Mouse (Mus musculus) limb, embryonic 14.5 days (tissue): ENCODE data around the gene Txnrd1. TPM values are rescaled to one million over a fixed set of nuclear protein-coding genes. Genes with fewer than 3 reads are reported as not detected.

Source experiments
- ATAC-seq: fragments of 200-750 bp; cut with Nextera tagmentation; 2 replicates; pipeline ENCODE4 v1.8.0; 2017; ENCODE audit warnings: low read depth, moderate number of reproducible peaks, moderate TSS enrichment; ENCODE audit not compliant: low FRiP score
- DNase-seq: peaks from one replicate; pipeline ENCODE4 v3.0.0-alpha.2; 2015; ENCODE audit warnings: low spot score
- H3K27ac ChIP-seq: fragments of 300-500 bp; sonication (generic); replicated peaks from 2 replicates; pipeline ENCODE4 v1.5.1; 2014; ENCODE audit warnings: low read depth, mild to moderate bottlenecking, low read length, moderate library complexity, mixed read lengths
- H3K27me3 ChIP-seq: fragments of 300-500 bp; sonication (generic); 2 replicates; pipeline ENCODE4 v1.6.1; 2014; ENCODE audit warnings: low read length, mixed read lengths; ENCODE audit not compliant: control insufficient read depth, insufficient read depth
- H3K36me3 ChIP-seq: fragments of 300-500 bp; sonication (generic); 2 replicates; pipeline ENCODE4 v1.6.1; 2014; ENCODE audit warnings: mild to moderate bottlenecking, low read length, moderate library complexity, mixed read lengths; ENCODE audit not compliant: control insufficient read depth, insufficient read depth
- H3K4me1 ChIP-seq: fragments of 300-500 bp; sonication (generic); 2 replicates; pipeline ENCODE4 v1.6.1; 2014; ENCODE audit warnings: antibody characterized with exemption, low read length, mixed read lengths; ENCODE audit not compliant: control insufficient read depth, insufficient read depth
- H3K4me2 ChIP-seq: fragments of 300-500 bp; sonication (generic); replicated peaks from 2 replicates; pipeline ENCODE4 v1.6.1; 2014; ENCODE audit warnings: low read depth, mild to moderate bottlenecking, low read length, moderate library complexity; ENCODE audit not compliant: severe bottlenecking
- H3K4me3 ChIP-seq: fragments of 300-500 bp; sonication (generic); replicated peaks from 2 replicates; pipeline ENCODE4 v1.5.1; 2014; ENCODE audit warnings: low read length
- H3K9ac ChIP-seq: fragments of 300-500 bp; sonication (generic); 2 replicates; pipeline ENCODE4 v1.6.1; 2014; ENCODE audit warnings: mild to moderate bottlenecking, low read depth, low read length, moderate library complexity; ENCODE audit not compliant: severe bottlenecking
- H3K9me3 ChIP-seq: fragments of 300-500 bp; sonication (generic); 2 replicates; pipeline ENCODE4 v1.6.1; 2016; ENCODE audit warnings: low read length; ENCODE audit not compliant: control insufficient read depth
- POLR2A ChIP-seq: fragments of 200-500 bp; IDR thresholded peaks from 2 replicates; pipeline ENCODE4 v1.8.0; 2012; ENCODE audit warnings: inconsistent platforms, mild to moderate bottlenecking, moderate library complexity, borderline replicate concordance; ENCODE audit not compliant: insufficient read depth, insufficient read length; ENCODE audit errors: extremely low read depth
- WGBS: fragments of 180-500 bp; shearing (Covaris S2); extraction: QIAGEN DNeasy Blood & Tissue Kit; methylation state at CpG from one replicate; pipeline ENCODE4 v1.1.7; 2014; 5-methylcytosine and 5-hydroxymethylcytosine counted together
- polyA plus RNA-seq, 2 experiments: library from polyadenylated mRNA; depleted of rRNA in 1 of 2; stranded (reverse) in 1 of 2; unstranded in 1 of 2; fragments of >200 nt; fragmentation: Nextera tagmentation in 1 of 2; extraction: Ambion mirVana in 1 of 2; gene quantifications; 2 replicates each; pipeline versions ENCODE4 v1.2.1 to v1.2.3; 2012 to 2014

Txnrd1 gene
- polyA plus RNA-seq, 2 experiments = 67.7 to 87.9 TPM

GRCm38 (mm10) chr10:82858691-82859532, 25.2 kb downstream of the Txnrd1 start:
- Histone ChIP-seq H3K9me3 (no peaks in the 10 kb centered on the region), H3K4me2 (peak overlapping the region; percentile 52), H3K27me3 (no peaks in the 10 kb centered on the region), H3K4me3 (peak overlapping the region; percentile 70), H3K27ac (peak overlapping the region; percentile 55), H3K4me1 (peaks cover 17% of the 10 kb centered on the region), H3K9ac (peak overlapping the region; percentile 86), H3K36me3 (peaks cover 5% of the 10 kb centered on the region; the same call in 1 of the 2 replicates)
- peak; percentile 92 for DNase-seq
- 1% methylated on average over 49 of the region's 49 CpGs for WGBS
- peak; percentile 87 for ATAC-seq
- TF ChIP-seq POLR2A = 0 out of 2 replicates have a peak, but pooled peaks have one; percentile 61

GRCm38 (mm10) chr10:82859533-82859915, 25.8 kb downstream of the Txnrd1 start:
- Histone ChIP-seq H3K4me2 (peak overlapping the region; percentile 52), H3K27ac (peak overlapping the region; percentile 55), H3K4me1 (peaks cover 17% of the 10 kb centered on the region), H3K36me3 (peaks cover 11% of the 10 kb centered on the region), H3K27me3 (no peaks in the 10 kb centered on the region), H3K9me3 (no peaks in the 10 kb centered on the region), H3K9ac (peak overlapping the region; percentile 86), H3K4me3 (peak overlapping the region; percentile 70)
- peak; percentile 38 for DNase-seq
- TF ChIP-seq POLR2A = no peak
- WGBS = under 1% methylated on average over 8 of the region's 8 CpGs
- ATAC-seq = 0 out of 2 replicates have a peak, but pooled peaks have one; percentile 18

- under 1% methylated on average over 48 of the region's 50 CpGs for WGBS
- H3K27me3 ChIP-seq = no peaks in the 10 kb centered on the region
- peak overlapping the region; percentile 52 for H3K4me2 ChIP-seq
- ATAC-seq (peak; percentile 39), DNase-seq (peak; percentile 54)
- peaks cover 17% of the 10 kb centered on the region for H3K4me1 ChIP-seq
- no peaks in the 10 kb centered on the region for H3K9me3 ChIP-seq
- H3K27ac ChIP-seq = peak overlapping the region; percentile 87
- peak overlapping the region; percentile 86 for H3K9ac ChIP-seq
- peak overlapping the region; percentile 70 for H3K4me3 ChIP-seq
- peaks cover 12% of the 10 kb centered on the region for H3K36me3 ChIP-seq
- peak; percentile 66; the same call in 1 of the 2 replicates for TF ChIP-seq POLR2A
Measured at GRCm38 (mm10) chr10:82860181-82860928, 26.6 kb downstream of the Txnrd1 start.

GRCm38 (mm10) chr10:82860929-82861315, 27.2 kb downstream of the Txnrd1 start:
- WGBS = 4% methylated on average over 8 of the region's 8 CpGs

GRCm38 (mm10) chr10:82863106-82863680, 29.4 kb downstream of the Txnrd1 start:
- Histone ChIP-seq H3K27ac (no peak overlapping the region), H3K36me3 (peaks cover 25% of the 10 kb centered on the region), H3K4me1 (peaks cover 17% of the 10 kb centered on the region), H3K27me3 (no peaks in the 10 kb centered on the region), H3K9ac (no peak overlapping the region), H3K4me2 (no peak overlapping the region), H3K4me3 (no peak overlapping the region), H3K9me3 (no peaks in the 10 kb centered on the region)
- TF ChIP-seq POLR2A = no peak
- 80% methylated on average over 5 of the region's 5 CpGs for WGBS
- DNase-seq (no peak), ATAC-seq (no peak)

More at GRCm38 (mm10) chr10:82860929-82861315, 27.2 kb downstream of the Txnrd1 start:
- Histone ChIP-seq H3K9ac (peak overlapping the region; percentile 86), H3K4me3 (peak overlapping the region; percentile 70), H3K27ac (peak overlapping the region; percentile 87), H3K4me1 (peaks cover 17% of the 10 kb centered on the region), H3K4me2 (peak overlapping the region; percentile 52), H3K27me3 (no peaks in the 10 kb centered on the region), H3K36me3 (peaks cover 17% of the 10 kb centered on the region), H3K9me3 (no peaks in the 10 kb centered on the region)
- DNase-seq (no peak), ATAC-seq (no peak)
- no peak for TF ChIP-seq POLR2A
